Mouse (Mus musculus): ENCODE data around the gene Snx5.

The Snx5 gene

GRCm38 (mm10) chr2:144267731-144268015 lies 3.0 kb downstream of the Snx5 start:
- in situ Hi-C loops (cut with MboI, MseI) = loop anchor here (25.0 kb wide), 1 partner anchor 295 kb away; the partner anchor contains the start of genes Rbbp9 and Sec23b

- in situ Hi-C loops (cut with MboI, MseI) = loop anchor here (25.0 kb wide), 1 partner anchor 295 kb away; the partner anchor contains the start of genes Rbbp9 and Sec23b
These were observed 3.5 kb downstream of the Snx5 start for GRCm38 (mm10) chr2:144267004-144267730.

DNA sequence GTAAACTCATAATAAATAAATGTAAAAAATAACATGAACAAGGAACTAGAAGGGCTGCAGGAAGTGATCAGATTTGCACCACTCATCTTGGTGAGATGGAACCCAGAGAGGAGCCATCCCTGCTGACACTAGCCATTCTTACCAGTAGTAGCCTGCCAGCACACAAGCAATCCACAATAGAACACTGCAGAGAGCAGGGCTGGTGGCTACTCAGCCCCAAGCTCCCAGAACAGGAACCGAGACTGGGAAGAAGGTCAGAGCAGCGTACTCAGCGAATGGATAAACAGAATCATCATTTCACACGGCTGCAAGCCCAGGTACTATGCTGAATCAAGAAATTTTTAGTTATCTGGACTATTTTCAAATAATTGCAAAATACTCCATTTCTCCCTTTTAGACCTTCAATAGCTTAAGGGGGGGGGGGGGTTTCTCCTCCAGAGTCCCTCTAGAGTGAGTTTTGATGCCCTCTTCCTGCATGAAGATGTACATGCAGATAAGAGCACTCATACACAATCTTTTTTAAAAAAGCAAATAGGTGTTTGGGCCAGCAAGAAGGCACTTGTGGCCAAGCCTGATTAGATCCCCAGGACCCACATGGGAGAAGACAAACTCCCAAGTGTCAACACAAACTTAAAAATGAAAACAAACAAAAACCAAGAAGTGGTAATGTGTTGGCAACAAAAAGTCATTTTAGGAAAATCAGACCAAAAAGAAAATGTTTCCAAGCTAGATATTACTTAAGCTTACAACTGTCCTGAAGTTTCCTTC lies 4.6 kb downstream of the Snx5 start:
- in situ Hi-C loops (cut with MboI, MseI) = loop anchor here (25.0 kb wide), 1 partner anchor 296 kb away; the partner anchor contains the start of genes Rbbp9 and Sec23b

GRCm38 (mm10) chr2:144265120-144265488 lies 5.6 kb downstream of the Snx5 start:
- in situ Hi-C loops (cut with MboI, MseI) = loop anchor here (25.0 kb wide), 1 partner anchor 297 kb away; the partner anchor contains the start of genes Rbbp9 and Sec23b

DNA sequence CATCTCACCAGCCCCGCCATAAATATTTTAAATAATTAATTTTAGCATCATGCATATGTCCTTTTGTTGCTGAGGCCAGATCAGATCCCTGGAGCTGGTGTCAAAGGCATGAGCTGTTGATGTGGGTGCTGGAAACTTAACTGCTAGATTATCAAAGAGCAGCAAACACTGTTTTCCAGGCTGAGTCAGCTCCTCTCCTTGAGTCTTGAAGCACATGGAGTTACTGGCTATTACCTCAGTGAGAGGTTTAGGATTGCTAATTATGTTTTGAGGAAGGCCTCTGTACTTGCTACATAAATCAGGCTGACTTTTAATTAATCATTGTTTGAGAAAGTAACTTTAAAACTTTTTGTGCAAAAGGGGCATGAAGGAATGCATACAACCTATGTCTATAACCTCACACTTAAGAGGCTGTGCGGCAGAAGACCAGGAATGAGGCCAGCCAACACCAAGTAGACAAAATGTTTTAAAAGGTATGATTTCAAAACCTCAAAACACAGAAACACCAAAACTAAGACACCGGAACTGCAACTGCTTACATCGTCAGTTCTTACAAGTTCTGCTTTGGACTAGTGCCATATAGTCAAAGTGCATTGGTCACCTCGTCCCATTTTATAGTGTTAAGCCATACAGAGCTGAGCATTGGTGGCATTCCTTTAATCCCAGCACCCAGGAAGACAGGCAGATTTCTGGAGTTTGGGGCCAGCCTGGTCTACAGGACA lies 6.1 kb downstream of the Snx5 start:
- in situ Hi-C loops (cut with MboI, MseI) = loop anchor here (25.0 kb wide), 1 partner anchor 298 kb away; the partner anchor contains the start of genes Rbbp9 and Sec23b

GRCm38 (mm10) chr2:144262837-144263236 lies 7.9 kb downstream of the Snx5 start:
- in situ Hi-C loops (cut with MboI, MseI) = loop anchor here (25.0 kb wide), 1 partner anchor 299 kb away; the partner anchor contains the start of genes Rbbp9 and Sec23b

- in situ Hi-C loops (cut with MboI, MseI) = loop anchor here (25.0 kb wide), 1 partner anchor 312 kb away; the partner anchor contains the start of genes Rbbp9 and Sec23b
These were observed 20.6 kb downstream of the Snx5 start for GRCm38 (mm10) chr2:144250111-144250510.

DNA sequence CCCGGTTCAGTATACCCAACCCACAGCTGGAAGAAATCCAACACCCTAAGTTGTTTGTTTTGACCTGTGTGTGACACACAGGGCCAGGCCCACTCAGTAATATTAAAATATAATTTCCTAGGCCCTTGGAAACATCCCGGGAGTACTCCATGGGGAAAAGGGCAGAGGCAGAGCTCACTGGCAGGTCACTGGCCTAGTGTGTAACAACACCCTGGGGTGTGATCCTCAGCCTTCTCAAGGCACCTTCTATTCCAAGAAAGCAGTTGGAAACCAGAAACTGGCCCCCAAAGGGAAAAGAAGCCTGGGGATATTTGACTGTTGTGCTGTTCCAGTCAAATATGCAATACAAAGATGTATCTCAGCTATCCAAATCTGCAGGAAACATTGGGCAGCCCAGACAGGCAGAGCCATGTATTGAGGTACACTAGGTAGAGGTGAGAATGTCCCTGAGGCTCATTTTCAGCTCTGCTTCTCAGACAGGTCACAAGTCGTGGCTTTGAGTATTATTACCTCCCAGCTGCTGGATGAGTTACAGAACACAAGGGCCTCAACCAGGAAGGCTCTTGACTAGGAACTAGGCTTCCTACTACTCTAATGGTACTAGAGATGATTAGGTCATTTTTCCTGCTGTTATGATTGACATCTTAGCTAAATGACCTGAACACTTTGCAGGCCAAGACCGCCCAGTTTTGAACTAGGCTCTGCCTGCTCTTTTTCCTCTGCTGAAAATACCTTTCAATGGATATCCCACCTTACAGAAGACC lies 21.9 kb downstream of the Snx5 start:
- in situ Hi-C loops (cut with MboI, MseI) = no loop called here

GRCm38 (mm10) chr2:144247337-144247978 lies 23.2 kb downstream of the Snx5 start:
- in situ Hi-C loops (cut with MboI, MseI) = no loop called here

DNA sequence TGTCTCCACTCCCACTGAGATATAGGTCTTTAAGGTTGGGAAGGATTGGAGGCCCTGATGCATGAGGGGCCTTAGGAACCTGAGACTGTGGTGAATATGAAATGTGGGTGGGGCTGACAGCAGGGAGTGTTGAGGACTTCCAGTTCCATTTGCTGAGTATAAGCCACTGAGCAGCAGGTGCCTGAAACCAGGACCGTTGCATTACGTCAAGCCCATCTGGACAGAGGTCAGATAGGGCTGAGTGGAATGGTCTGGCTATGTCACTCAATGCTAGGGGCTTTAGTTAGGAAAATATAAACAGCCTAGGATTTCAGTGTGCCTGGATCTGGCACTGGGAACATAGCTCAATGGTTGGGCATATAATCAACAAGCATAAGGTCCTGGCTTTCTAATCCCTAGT lies 24.4 kb downstream of the Snx5 start:
- in situ Hi-C loops (cut with MboI, MseI) = no loop called here

- in situ Hi-C loops (cut with MboI, MseI) = no loop called here
These were observed 25.2 kb downstream of the Snx5 start for GRCm38 (mm10) chr2:144245464-144245863.

- in situ Hi-C loops (cut with MboI, MseI) = no loop called here
These were observed 30.4 kb downstream of the Snx5 start for GRCm38 (mm10) chr2:144240095-144240899.

GRCm38 (mm10) chr2:144239318-144239717 lies 31.4 kb downstream of the Snx5 start:
- in situ Hi-C loops (cut with MboI, MseI) = no loop called here

GRCm38 (mm10) chr2:144238341-144238740 lies 32.4 kb downstream of the Snx5 start:
- in situ Hi-C loops (cut with MboI, MseI) = no loop called here

DNA sequence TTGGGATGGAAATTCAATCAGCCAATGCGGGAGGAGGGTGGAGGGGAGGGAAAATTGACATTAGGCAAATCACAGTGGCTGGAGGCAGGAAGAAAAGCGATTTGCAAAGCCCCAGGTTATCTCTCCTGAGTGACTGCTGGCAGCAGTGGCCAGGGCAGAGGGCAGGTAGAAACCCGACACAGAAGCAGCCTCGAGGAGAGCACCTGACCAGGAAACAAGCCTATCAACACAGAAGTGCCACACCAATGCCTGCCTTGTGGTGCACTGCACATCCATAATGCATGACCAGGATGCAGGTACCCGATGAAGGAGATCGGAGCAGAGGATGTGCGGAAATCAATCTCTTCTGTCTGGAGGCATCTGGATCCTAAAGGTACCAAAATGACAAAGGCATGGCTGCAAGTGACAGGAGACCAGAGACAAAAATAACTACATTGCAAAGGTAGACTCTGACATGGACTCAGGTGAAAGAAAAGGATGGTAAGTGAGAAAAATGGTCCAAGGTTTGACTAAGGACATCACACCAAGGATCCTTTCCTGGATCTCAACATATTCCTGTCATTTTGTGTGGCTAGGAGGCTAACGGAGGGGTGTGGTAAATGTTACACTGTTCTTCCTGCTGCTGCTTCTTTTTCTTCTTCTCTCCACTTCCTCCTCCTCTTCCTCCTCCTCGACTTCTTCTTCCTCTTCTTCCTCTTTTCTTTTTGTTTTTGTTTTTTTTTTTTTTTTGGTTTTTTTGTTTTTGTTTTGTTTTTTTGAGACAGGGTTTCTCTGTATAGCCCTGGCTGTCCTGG lies 33.7 kb downstream of the Snx5 start:
- in situ Hi-C loops (cut with MboI, MseI) = no loop called here

DNA sequence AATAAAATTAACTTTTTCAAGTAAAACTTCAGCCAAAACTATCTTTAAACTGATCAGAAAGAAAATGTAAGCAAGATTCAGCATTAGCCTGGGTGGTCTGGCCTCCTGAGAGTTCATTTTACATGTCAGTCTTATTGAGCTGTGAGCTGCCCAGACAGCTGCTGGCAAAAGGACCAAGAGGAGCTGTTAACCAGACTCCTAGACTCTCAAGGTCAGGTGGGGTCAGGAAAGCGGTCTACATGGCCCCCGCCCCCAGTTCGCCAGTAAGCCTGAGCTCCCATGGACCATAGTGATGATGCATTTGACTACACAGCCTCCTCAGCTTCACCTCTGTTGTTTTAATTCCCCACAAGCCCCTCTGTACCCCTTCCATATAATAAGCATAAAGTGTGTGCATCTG lies 34.9 kb downstream of the Snx5 start:
- in situ Hi-C loops (cut with MboI, MseI) = no loop called here

DNA sequence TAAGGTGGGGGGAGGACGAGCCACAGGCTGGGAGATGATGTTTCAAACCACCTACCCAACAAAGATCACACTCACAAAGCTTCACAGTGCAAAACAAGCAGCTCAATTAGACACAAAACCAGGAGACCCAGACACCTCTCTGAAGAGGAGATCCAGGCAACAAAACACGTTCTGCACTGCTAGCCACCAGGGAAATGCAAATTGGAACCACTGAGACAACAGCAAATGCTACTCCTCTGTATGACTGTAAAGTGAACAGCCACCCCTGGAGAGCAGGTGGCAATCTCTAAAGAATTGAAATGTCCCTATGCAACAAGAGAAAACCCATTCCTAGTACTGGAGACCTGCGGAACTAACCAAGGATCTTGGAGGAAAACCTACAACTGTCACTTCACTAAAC lies 37.2 kb downstream of the Snx5 start:
- in situ Hi-C loops (cut with MboI, MseI) = no loop called here

- in situ Hi-C loops (cut with MboI, MseI) = no loop called here
These were observed 39.6 kb downstream of the Snx5 start for GRCm38 (mm10) chr2:144231115-144231514.

DNA sequence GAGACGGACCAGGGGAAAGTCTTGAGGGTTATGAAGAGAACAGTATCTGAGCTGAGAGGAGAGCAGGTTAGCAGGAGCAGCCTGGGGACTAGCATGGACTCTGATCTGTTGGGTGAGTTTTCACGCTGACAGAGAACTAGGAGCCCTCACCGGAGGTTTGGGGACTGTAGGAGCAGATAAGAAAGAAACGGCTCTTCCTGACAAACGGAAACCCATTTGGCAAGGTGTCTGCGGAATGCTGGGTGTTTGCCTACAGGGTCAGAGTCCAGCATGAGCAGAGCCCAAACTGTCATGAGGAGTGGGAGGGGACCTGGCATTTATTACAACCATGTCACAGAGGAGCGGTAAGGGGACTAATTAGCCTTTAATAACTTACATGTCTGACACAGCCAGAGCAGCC lies 40.2 kb downstream of the Snx5 start:
- in situ Hi-C loops (cut with MboI, MseI) = no loop called here

Data from T-helper 2 cell (primary cell).